Mouse (Mus musculus) embryonic facial prominence, embryonic 10.5 days (tissue): ENCODE measurements around the gene Ppm1l. TPM values are rescaled to one million over a fixed set of nuclear protein-coding genes. Genes with fewer than 3 reads are reported as not detected.

Experiments used
- DNase-seq: peaks from one replicate; pipeline ENCODE4 v3.0.0-alpha.2; 2017; ENCODE audit warnings: low spot score
- H3K27ac ChIP-seq: fragments of 300-500 bp; sonication (generic); replicated peaks from 2 replicates; pipeline ENCODE4 v1.5.1; 2016; ENCODE audit warnings: mild to moderate bottlenecking
- H3K27me3 ChIP-seq: fragments of 300-500 bp; sonication (generic); replicated peaks from 2 replicates; pipeline ENCODE4 v1.6.1; 2016; ENCODE audit warnings: low read depth, mild to moderate bottlenecking; ENCODE audit not compliant: poor library complexity, severe bottlenecking
- H3K36me3 ChIP-seq: fragments of 300-500 bp; sonication (generic); replicated peaks from 2 replicates; pipeline ENCODE4 v1.6.1; 2016; ENCODE audit warnings: mild to moderate bottlenecking, moderate library complexity
- H3K4me1 ChIP-seq: fragments of 300-500 bp; sonication (generic); 2 replicates; pipeline ENCODE4 v1.6.1; 2016
- H3K4me3 ChIP-seq: fragments of 300-500 bp; sonication (generic); 2 replicates; pipeline ENCODE4 v1.5.1; 2016; ENCODE audit warnings: mild to moderate bottlenecking, moderate library complexity
- H3K9me3 ChIP-seq: fragments of 300-500 bp; sonication (generic); 2 replicates; pipeline ENCODE4 v1.6.1; 2016; ENCODE audit warnings: mild to moderate bottlenecking
- WGBS: fragments of 180-500 bp; shearing (Covaris S2); methylation state at CpG from one replicate; pipeline ENCODE4 v1.1.7; 2016; 5-methylcytosine and 5-hydroxymethylcytosine counted together
- polyA plus RNA-seq: library from polyadenylated mRNA; unstranded; fragments of >200 nt; fragmentation: Nextera tagmentation; extraction: Ambion mirVana; gene quantifications from 2 replicates; pipeline ENCODE4 v1.2.1, GENCODE M21; 2016

Gene Ppm1l
- polyA plus RNA-seq, 1 experiment from 2014 or later = 10.0 TPM

DNA sequence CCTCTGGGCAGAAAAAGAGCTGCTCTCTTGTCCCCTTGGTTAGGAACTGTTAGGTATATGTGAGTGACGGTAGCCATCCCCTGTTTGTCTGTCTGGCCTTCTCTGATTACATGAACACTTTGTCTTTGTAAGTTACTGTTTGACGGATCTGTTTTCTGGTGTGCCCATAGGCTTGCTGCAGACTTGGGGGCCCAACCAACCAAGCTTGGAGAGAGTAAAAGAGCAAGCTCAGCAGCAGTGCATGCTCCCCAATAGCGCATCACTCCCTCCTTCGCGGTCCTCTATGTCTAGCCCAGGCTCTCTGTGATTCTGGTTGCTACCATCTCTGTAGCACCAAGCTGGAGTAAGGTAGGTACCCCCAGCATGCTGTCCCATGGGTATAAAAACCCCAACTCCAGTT is 291.2 kb downstream of the Ppm1l start:
- Histone ChIP-seq H3K27ac (no peak overlapping the region), H3K27me3 (no peaks in the 10 kb centered on the region), H3K36me3 (no peaks in the 10 kb centered on the region), H3K4me1 (no peaks in the 10 kb centered on the region; the same call in 1 of the 2 replicates), H3K9me3 (peaks cover 10% of the 10 kb centered on the region), H3K4me3 (no peak overlapping the region)
- WGBS = 90% methylated on average over 5 of the region's 5 CpGs
- no peak for DNase-seq

Other genes starting within 250 kb of the Ppm1l start
- gene Kpna4, start 189.7 kb upstream of the Ppm1l start, polyA plus RNA-seq = 32.4 and 34.4 TPM in 2 replicates
- not detected in 2 replicates for gene Arl14, start 94.4 kb upstream of the Ppm1l start, polyA plus RNA-seq